Mouse (Mus musculus) cerebellum, adult 11-12 months (tissue): ENCODE measurements around the gene Stag3.

ENCODE experiments used
- DNase-seq: peaks from one replicate; pipeline ENCODE4 v3.0.0; 2022

Stag3 gene

DNA sequence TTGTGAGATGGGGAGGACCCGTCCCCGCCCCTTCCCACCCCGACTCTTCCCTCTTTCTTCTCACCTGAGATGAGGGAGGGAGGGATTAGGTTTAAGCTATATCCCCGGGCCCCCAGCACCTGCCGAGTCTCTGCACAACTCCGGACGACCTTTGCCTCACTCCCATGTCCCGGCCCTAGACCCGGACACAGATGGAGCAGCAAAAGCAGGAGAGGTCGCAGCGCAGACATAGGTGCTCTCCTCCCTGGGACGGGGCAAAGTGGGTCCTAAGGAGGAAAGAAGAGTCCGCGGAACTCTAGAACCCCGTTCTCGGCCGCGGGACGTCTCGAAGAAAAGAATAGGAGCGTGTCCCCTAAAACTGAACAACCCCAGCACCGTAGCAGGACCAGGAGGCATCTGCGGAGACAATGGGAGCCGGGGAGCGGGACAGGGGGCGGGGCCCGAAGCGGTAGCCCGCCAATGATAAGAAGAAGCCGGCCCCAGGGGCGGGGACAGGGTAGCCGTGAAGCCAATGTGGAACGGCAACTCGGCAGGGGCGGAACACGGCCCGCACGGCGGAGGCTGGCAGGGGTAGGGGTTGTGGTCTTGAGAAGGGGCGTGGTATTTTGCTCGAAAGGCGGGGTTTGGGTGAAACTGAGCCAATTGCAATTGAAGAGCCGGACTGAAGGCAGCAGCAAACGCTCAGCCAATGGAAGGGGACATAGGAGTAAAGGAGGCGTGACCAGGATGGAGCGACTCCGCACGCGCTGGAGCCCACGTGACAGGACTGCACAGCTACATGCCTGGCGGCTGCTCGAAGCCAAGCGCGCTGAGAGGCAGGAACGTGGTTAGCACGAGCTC lies at the start of gene Stag3, which contains the start of the genes Gm43720 and Gpc2:
Gene Stag3, plus strand, starts transcription at position 656 of the 840 bp plus-strand sequence.
Gene Gm43720, minus strand, starts transcription at position 374 of the 840 bp plus-strand sequence.
Gene Gpc2, minus strand, starts transcription at position 421 of the 840 bp plus-strand sequence.
- peak; percentile 52 for DNase-seq

DNA sequence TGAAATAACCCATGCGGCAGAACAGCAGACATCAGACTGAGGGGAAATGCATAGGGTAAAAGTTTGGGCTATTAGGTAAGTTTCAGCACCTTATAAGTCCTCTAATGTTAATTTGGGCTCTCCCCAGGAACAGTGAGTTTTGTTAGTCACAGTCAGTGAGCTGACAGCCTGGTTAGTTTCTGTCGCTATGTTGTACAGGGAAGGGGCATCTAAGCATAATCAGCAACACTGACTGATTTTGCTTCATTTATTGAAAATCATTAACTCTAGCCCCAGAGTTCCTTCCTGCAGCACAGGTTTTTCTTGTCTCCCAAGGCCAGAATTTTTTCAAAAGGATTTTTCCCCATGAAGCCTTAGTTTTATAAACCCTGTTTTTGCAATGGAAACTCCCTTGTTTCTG lies 46.3 kb upstream of the Stag3 start:
- DNase-seq = no peak

DNA sequence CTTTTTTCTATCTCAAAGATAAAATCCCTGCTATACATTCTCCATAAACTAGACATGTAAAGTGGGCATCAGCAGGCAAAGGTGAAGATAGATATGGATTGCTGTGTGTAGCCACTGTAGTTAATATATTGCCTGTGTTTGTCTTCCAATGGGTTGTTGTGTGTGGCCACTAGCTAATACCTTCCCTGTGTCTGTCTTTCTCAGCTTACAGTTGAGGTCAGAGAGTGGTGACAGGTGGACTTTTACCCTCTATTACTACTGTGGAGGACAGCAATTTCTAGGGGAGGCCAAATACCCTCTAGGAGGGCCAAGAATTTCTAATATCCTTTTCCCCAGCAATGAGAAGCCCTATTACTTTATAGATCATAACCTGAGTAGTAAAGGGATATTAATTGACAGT lies 45.8 kb upstream of the Stag3 start:
- DNase-seq = no peak

DNA sequence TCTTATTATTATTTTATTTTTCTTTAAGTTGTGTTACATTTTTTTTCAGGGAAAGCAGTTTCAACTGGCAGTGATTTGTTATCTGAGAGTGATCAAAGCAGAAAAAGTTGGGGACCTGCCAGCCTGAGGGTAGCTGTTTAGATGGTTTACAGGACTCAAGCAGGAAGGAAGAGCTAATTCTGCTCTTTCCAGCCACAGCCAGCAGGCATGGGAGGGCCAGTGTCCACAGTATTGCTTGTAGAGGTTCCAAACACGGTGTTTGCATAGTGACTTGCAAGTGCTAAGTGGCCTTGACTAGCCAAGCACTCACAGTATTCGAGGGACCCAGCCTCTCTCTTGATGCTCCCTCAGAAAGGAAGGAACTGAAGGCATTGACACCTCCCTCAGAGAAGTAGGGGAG lies 38.5 kb upstream of the Stag3 start:
- no peak for DNase-seq

DNA sequence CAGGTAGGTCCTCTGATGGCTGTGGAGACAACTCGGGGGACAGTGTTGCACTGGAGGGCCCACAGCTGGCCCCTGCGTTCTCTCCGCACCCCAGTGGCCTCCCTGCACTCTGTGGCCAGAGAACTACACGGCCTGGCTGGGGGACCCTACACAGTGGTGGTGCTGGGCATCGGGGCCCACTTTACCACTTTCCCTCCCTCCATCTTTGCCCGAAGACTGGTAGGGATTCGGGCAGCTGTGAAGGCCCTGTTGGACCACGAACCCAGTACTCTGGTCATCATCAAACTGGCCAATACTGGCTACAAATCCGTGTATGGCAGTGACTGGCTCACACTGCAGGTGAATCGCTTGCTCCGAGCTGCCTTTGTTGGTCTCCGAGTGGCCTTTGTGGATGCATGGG lies 28.9 kb upstream of the Stag3 start:
- no peak for DNase-seq

DNA sequence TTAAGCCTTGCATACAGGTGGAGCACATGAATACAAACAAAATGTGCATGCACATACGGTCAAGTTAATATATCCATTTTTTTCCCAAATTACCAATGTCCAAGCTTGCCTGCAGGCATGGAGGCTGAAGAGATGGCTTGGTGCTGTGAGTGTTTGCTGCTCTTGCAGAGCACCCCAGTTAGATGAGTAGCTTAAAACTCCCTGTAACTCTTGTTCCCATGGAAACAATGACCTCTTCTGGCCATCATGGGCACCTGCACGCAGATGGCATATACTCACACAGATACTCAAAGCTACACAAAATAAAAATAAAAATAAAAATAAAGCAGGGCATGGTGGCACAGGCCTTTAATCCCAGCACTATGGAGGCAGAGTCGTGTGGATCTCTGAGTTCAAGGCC lies 27.0 kb upstream of the Stag3 start:
- no peak for DNase-seq

DNA sequence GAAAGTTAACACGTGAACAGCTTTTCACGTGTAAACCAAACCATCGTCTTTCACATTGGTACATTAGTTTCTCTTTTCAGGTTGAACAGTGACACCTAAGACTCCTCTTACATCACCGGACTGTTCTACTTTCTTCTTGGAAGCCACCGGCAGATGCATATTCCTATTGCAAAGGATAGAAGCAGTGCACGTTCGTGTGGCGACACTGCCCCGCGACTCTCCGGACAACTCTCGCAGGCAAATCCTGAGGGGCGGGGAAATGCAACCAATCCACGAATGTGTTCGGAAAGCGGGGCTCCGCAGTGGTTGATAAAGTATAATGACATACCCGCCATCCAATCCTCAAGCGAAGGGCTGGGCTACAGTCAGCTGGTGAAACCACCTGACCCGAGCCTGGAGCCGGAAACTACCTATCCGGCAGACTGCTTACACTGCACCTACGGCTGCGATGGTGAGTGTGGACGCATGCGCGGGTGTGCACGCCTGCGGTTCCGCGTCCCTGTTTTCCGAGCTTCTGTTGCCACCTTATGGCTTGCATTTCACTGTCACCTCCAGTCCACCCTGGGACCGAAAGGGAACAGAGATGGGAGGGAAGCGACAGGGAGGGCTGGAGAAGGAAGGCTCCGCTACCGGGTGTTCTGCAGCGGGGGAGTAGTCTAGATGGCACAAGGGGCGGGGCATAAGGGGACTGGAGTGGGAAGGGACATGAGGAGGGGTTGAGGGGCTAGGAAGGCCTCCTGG lies 24.5 kb upstream of the Stag3 start, which contains the start of gene Lamtor4:
Gene Lamtor4, plus strand, starts transcription at position 130 of the 741 bp plus-strand sequence.
- DNase-seq = peak; percentile 98

DNA sequence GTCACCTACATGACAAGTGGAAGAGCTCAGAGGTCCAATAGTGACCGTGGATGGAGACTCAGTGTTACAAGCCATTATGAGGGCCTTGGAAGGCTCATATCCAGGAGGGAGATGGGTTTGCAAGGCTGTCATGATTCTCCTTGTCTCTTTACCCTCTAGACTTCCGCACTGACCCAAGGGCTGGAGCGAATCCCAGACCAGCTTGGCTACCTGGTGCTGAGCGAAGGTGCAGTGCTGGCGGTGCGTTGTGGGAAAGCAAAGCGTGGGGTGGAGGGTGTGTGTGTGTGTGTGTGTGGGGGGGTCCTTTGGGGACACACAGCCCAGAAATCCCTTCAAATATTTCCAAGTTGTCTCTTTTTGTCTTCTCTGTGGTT lies 24.0 kb upstream of the Stag3 start:
- DNase-seq = no peak

DNA sequence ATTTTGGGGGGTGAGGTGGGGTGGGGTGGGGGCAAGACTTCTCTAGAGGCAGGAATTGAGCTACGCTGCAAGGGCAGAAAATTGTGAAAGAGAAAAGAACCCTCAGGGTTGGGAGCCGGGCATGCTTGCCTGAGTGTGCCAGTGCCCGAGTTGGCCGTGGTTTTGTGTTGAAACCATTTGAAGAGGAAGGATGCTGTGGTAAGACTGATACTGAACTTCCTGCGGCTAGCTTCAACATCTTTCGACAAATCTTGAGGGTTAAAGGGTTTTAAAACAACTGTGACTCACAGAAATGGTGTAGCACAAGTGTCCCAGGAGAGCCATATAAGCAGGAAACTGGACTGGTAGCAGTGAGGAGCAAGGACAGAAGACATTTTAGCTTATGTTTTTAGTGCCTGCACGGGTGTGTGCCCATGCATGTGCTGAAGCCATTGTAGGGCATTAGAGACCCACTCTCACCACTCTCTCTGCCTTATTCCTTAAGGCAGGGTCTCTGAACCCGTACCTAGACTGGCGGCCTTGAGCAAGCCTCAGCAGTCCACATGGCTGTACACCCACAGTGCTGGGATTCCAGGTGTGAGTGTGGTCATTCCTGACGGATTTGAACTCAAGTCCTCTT lies 23.0 kb upstream of the Stag3 start:
- DNase-seq = no peak

DNA sequence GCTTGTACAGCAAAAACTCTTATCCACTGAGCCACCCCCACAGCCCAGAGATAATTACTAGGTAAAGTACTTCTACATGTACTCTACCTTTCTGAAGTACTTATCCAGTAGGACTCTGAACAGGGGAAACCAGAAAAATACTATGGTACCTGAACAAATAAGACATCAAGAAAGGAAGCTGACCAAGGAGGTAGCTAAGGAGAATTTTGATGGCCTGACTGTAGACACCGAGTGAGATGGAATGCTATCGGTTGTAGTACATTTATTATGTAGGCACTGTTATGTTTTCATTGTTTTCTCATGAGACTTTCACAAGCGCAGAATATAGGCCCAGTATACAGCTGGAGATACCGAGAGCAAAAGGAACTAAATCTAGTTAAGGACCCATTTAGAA lies 22.5 kb upstream of the Stag3 start:
- DNase-seq = no peak

DNA sequence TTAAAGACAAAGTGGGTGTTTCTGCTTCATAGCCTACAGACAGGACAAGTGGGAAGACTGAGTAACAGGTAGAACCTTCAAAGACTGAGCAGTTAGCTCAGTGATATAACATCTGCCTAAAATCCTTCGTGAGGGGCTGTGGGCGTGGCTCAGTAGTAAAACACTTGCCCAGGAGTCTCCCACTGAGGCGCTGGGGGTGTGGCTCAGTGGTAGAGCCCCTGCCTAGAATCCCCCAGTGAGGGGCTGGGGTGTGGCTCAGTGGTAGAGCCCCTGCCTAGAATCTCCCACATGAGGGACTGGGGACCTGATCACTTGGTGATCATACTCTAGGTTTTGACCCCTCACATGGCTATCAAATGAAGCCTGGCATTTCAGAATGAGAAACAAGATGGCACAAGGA lies 22.0 kb upstream of the Stag3 start:
- DNase-seq = peak; percentile 22

DNA sequence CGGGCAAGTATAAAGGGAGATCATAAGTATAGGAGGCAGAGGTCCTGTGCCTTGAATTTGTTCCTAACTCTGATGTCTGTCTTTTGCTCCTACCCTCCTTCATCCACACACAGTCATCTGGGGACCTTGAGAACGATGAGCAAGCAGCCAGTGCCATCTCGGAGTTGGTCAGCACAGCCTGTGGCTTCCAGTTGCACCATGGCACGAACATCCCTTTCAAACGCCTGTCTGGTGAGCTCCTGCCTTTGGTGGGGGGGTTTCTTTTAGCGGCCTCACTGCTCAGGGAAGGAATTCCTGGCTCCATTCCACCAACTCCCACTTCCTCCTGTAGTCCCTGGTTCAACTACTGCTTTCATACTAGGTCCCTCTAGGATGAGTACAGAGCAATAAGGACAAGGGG lies 21.5 kb upstream of the Stag3 start:
- peak; percentile 23 for DNase-seq

DNA sequence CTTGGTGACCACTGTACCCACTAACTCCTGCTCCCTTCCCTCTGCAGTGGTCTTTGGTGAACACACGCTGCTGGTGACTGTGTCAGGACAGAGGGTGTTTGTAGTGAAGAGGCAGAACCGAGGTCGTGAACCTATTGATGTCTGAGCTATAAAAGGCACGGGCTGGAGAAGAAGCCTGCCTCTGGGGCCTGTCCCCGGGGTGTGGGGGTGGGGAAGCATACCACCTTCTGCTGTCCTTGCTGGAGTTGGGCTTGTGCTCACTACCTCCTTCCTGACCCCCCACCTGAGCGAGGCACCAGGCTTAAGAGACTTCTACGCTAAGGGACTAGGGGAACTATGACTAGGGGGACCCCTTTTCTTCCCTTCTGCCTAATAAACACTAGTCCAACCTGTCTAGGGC lies 21.0 kb upstream of the Stag3 start:
- DNase-seq = no peak

DNA sequence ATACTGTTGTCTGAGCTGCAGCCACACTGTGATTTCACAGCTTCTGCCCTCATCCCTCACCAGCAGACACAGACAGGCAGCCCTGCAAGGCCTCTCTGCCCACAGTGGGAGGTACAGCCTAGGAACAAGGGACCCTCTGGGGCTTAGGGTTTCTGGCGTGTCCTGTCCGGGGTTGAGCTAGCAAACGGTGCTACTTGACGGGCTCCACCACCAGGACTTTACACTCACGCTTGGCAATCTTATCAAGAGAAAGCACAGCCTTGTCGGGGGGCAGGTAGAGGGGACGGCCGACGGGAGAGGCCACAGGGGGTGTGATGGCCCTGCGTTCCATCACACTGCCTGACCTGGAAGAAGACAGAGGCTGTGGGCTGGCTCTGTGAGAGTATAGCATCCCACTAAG lies 20.0 kb upstream of the Stag3 start:
- DNase-seq = peak; percentile 14

DNA sequence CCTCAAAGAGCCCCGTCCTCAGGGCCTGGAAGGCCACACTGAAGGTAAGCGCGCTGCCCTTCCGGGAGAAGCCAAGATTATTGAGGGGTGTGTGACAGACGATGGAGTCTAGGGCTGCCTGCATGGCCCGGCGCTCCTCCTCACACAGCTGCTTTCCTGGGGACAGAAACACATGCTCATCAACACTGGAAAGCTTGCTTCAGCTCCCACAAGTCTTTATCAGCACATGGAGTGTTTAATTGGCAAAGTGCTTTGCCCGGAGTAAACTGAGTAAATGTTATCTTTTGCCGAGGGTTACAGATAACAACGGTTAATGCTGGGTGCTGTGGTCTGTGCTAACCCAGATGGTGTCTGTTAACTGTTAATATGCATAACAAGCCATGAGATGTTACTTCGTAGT lies 19.2 kb upstream of the Stag3 start:
- no peak for DNase-seq

DNA sequence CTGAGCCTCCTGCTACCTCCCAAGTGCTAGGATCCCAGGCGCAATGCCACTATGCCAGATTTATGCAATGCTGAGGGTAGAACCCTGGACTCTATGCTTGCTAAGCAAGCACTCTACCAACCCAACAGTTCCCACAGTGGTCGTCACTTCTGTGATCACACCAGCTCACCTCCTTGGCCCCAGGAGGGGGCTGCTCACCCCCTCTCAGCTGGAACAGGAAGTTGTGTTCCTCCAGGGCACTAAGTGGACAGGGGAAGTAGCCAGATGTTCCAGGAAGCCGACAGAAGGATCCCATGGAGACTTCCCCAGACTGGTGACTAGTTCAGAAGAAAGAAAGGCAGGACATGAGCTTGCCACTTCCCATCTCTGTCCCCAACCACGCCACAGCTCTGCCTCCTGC lies 18.0 kb upstream of the Stag3 start:
- DNase-seq = no peak

DNA sequence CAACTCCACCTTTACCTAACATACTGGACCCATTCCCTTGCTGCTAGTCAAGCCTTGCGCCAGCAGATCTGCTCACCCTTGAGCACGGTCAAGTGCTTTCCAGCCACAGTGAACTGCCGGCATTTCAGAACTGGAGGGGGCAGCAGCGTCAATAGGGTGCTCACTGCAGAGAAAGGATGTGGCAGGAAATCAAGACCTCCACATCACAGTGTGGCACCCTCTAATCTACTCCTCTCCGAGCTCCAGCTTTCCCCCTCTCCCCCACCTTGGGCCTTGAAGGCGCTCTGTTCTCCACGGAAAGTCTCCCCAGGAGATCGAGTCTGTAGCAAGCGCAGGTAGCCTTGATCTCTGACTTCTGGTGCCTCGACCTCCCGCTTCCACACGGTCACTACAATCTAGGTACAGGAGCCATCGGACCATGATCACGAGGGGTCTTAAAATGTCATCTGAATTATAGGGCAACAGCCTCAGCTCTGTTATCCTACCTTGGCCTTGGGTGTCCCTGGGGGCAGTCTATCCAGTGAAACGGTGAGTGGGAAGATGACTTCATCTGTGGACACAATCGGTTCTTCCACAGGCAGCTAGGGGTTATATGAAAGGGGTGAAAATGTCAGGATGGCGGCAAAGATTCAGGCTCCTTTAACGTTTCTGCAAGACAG lies 17.3 kb upstream of the Stag3 start:
- DNase-seq = peak; percentile 26

DNA sequence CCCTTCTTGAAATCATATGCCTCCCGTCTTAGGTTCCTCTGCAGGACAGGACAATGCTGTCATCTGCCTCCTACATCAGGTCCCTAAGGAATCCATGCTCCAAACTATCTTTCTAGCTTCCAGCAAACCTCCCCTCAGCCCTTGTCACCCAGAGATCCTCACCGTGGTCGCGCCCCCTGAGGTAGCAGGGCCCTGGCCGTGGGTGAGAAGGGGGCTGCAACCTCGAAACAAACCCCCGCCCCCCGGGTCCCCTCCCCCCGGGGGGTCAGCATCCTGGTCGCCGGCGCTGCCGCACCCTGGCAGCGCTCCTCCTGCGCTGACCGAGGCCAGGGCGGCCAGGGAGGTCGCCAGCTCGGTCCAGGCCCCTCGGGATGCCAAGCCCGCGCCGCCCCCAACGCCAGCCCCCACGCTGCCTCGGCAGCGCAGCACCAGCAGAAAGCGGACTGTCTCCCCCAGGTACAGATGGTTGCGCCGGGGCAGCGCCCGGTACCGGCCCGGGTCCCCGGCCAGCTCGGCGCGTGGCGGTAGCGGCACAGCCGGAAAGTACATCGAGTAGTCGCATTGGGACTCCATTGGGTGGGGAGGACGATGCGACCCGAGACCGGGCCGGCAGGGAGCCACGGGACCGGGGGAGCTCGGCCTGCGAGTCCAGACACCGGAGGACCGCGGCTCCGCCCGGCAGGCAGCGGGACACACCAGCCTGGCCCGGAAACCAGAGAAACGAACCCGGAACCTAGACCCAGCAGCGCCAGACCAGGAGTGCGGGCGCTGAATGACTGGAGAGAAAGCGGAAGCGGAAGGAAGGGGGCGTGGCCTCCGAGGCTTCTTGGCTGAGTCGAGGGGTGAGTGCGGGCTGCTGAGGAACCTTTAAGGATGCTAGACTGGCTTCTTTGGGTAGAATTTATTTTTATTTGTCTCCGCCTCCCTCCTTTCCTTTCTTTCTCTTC lies 16.5 kb upstream of the Stag3 start, which contains the start of gene BC037034:
Gene BC037034, minus strand, starts transcription at position 774 of the 947 bp plus-strand sequence.
- peak; percentile 91 for DNase-seq

DNA sequence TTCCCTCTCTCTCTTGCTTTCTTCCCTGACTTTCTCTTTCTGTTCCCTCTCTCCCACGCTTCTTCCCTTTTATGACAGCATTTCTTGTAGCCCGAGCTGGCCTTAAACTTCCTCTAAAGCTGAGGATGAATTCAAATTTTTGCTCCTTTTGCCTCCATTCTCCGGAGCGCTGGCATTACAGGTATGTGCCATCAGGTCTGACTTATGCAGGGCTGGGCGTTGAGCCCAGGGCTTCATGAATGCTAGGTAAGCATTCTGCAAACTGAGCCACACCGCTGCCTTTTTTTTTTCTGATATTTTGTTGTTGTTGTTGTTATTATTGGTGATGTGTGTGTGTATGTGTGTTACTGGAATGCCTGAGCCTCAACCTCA lies 15.8 kb upstream of the Stag3 start:
- no peak for DNase-seq

DNA sequence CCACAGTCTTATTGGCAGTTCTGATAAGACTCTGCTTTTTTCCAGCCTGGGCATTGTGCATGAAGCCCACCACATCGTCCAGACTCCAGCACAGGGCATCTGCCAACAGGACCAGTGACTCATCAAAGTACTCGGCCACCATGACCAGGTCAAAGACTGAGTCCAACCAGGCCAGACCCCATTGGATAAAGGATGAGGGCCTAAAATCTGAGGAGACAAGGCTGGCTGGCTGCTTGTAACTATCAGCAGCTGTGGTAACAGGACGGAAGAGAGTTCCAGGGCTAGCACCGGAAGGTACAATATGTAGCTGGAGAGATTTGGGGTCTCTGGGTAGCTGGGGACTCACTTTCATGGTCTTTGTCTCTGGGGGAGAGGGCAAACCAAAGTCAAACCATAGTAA lies 14.3 kb upstream of the Stag3 start:
- DNase-seq = no peak

DNA sequence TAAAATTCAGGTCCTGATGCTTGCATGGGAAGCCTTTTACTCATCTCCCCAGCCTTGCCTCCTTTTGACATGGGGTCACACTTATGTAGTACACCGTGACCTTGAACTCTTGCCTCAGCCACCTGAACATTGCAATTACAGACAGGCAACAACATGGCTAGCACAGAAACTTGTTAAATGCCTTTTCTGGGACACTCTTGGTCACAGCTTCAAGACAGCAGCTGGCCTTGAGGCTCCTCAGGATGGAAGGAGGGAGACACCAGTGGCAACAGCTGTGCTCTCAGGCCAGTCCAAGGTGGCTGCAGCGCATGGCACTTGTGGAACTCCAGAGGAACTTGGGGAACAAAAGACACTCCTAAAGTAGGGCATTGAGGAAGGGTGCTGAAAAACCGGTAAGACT lies 12.9 kb upstream of the Stag3 start:
- no peak for DNase-seq

DNA sequence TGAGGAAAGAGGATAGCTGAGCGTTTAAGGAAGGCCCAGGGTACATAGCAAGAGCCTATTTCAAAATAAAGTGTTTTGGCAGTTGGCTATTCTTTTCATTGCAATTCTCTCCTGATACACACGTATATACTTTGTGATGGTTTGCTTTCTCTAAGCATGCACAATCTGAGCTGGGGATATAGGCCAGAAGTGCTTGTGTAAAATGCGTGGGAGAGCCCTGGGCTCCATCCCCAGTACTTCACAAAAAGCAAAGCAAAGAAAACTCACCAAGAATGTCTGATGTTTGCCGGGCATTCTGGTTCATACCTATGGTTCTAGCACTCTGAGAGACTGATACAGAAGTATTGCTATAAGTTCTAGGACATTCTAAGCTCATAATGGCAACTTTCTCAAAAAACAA lies 11.1 kb upstream of the Stag3 start:
- DNase-seq = no peak
